Mouse (Mus musculus) mouse embryonic stem cell (cell line): ENCODE measurements around the gene Ccdc175.

ENCODE experiments used
- in situ Hi-C, 2 experiments: fragments of 300-500 bp; cut with MboI; formaldehyde crosslinking; loops; 1 replicate in 1 of 2; 3 replicates in 1 of 2; pipeline ENCODE4 v1.14.3; 2019 to 2020; ENCODE audit warnings: low sequenced_read_pairs in 2 of 2, low pct_unique_long_range_greater_than_20kb in 1 of 2, mixed read lengths in 1 of 2; ENCODE audit not compliant: unreplicated experiment in 1 of 2

Ccdc175 gene

DNA sequence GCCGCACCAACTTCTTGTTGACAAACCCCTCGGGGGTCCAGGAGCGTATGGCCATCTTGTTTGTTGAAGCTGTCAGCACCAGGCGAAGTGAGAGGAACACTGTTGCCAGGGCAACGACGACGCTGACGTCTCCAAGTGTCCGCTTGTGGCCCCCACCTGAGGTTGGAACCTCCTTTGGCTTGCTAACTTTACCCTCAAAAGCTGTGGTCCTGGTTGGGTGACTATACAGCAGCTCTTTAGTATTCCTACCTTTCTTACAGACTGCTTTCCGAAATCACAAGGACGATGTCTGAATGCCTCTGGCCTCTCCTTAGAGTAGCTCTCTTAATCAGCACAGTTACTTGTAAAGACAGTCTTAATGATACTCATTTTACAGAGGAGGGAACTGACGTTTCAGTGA, at the start of gene Ccdc175:
TSS of gene Ccdc175 (minus strand) at position 101 of the 400 bp plus-strand sequence.
- in situ Hi-C loops, result no loop called here

DNA sequence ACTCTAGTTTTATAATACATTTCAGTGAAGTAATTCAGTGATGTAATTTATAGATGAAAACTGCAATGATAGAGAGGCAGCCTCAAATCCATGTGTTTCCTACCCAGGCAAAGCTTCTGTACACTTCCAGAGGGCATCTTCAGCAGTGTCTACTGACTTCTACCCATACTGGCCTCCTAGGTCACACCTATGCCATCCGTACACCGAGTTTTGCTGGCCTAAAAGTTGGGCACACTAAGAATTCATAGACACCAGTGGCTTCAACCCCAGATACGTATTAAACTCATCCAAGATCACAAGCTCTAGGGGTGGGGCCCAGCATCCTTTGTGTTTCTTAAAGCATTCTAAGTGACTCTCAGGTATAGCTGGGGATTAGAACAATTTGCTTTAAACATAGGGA, 49.3 kb upstream of the Ccdc175 start:
- in situ Hi-C loops, result loop anchor here (25.0 kb wide), 2 partner anchors 122 to 472 kb away; no protein-coding TSS in a partner anchor

DNA sequence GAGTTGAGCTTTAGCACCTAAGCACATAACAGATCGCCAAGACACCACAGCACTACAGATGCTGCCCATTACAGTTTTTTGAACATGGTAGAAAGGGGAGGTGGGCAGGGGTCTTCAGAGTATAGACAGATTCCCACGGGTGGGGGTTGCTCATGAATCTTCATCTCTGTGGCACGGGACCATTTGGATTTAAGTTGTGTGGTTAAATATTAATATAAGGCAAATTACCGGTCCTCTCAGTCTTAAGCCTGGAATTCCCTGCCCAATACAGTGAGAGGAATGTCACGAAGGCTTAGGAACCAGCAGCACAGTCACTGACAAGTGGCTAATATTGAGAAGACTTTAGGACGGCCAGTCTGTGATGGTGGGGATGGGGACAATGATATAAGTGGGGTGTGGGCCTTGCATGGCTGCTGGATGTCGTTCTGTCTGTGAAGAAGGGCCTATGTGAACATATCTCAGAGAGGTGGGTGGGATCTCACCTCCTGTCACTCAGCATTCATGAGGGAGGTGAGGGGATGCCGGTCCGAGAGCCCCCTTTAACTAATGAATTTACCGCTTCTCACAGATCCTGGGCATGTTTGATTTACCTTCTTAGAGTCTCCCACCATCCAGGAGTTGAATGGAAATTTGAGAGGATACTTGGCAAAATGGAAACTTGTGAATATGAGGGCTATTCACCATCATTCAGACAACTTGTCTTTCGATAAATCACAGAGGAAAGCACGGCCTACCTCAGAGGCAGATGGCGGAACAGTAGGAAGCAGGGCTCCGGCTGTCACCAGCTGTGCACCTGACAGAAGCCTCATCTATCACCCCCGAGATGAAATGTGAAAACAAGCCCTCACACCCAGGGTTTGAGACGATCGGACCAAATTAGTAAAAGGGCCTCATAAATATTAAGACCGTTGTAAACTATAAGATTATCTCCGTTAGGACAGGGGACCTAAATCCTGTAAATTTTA, 48.3 kb upstream of the Ccdc175 start:
- in situ Hi-C loops, result loop anchor here (25.0 kb wide), 2 partner anchors 121 to 471 kb away; no protein-coding TSS in a partner anchor

DNA sequence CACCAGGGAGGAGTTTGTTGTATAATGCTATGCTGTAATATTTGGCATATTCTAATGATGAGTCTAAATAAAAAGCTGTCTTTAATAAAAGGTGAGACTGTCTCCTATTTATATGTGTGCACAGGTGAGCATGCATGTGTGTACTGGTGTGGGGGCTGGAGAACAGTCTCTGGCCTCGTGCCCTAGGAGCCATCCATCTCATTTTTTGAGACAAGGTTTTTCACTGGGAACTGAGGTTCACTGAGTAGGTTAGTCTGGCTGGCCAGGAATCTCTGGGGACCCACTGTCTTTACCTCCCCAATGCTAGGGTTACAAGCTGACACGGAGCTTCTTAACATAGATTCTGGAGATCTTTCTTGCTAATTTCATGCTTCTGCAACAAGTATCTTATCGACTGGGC, 47.3 kb upstream of the Ccdc175 start:
- in situ Hi-C loops, result loop anchor here (25.0 kb wide), 2 partner anchors 120 to 470 kb away; no protein-coding TSS in a partner anchor

DNA sequence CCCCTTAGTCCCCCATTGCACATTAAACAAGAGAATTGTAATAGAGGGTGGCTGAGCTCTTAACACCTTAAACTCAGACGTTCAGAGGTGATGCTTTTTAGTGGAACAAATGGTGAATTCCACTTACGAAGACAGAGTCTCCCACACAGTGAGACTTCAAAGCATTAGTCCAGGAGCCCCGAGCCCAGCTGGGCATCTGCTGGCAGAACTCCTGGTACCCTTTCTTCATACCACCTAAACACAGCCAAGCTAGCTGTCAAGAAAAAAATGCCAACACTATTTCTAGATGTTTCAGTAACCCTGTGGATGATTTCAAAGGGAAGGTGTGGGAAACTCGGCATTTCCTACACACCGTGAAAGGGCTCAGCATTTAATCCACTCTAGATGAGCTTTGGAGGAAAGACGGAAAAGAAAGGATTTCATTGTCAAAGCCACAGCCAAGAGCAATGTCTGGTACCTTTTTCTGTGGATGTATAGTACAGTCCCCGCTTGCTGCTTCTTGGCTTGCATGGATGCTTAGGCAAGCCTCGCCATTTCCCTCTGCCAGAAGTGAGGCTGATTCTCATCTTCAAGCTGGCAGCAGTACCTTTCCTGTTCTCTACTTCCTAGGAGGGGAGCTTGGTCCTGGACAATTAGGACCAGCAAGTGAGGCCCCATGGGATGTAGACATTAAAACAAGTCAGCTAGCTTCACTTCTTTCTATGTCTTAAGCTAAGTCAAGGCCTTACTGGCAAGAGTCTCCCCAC, 44.8 kb upstream of the Ccdc175 start:
- in situ Hi-C loops, result loop anchor here (25.0 kb wide), 2 partner anchors 117 to 467 kb away; no protein-coding TSS in a partner anchor

DNA sequence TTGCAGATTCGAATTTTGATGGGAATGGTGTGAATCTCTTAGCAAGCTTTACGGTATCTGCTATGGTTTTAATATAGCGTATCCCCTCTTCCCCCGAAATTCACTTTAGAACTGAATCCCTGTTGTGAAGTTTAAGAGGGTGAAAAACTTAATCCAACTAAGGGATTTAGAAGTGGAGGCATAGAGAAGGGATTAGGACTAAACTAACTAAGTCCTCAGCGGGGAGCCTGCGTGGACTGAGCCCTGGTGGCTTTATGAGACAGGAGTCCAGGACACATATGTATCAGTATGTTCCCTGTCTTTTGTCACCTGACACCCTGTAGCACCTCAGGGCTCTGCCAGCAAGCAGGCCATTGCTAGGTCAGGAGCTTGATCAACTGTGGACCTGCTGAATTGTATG, 42.9 kb upstream of the Ccdc175 start:
- in situ Hi-C loops, result loop anchor here (25.0 kb wide), 2 partner anchors 115 to 465 kb away; no protein-coding TSS in a partner anchor

DNA sequence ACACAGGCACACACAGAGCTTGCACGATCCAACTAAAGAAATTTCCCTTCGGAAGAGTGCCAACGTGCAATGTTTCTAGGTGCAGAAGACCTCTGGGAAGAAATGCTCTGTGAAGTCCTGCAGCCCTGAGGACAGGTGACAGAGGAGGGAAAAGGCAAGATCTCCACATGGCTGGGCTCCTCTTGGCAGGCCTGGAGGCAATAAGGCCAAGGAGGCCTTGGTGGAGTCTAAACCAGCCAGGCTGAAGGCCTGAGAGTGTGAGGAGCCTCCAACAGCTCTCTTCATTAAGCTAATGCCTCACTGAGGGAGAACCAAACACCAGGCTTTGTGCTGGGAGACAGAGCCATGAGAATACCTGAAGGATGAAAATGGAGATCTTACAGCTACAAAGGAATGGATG, 40.5 kb upstream of the Ccdc175 start:
- in situ Hi-C loops, result loop anchor here (25.0 kb wide), 2 partner anchors 113 to 463 kb away; no protein-coding TSS in a partner anchor

DNA sequence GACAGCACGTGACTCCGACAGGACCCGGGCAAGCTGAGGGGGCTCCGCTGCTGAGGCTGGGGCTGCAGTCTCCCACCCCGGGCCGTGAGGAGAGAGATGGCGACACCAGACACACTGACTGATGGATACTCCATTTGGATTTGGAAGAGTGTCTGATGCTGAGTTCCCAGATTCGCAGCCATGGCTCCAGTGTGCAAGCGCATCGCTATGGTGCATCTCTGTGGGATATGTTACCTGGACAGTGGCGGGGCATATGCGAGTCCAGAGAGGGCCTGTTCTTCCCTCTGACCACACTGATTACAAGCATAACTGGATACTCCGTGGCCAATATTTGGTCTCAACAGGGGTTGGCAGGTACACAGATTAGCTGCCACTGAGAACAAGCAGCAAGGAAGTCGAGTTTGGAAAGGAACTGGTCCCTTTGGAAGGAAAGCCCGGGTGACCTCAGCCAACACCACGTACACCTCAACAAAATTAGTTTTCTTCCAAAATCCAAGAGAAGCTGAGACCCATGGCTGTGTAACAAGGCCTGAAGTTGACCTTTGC, 38.8 kb upstream of the Ccdc175 start:
- in situ Hi-C loops, result no loop called here

DNA sequence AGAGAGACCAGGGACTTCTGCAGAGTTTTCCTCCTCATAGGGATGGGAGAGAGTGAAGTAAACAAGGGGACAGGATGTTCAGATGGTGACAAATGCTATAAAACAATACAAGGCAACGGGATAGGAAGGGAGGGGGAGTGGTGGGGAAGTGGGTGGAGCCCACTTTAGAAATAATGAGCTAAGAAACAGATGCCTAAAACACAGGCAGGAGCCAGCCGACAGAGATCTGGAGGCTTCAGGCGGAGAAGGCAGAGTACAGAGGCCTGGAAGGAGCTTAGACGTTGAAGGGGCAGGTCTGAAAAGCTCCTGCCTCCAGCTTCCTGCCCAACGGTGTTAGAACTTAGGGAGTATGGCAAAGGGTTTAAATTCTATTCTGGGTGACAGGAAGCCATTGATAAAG, 28.7 kb upstream of the Ccdc175 start:
- in situ Hi-C loops, result no loop called here

DNA sequence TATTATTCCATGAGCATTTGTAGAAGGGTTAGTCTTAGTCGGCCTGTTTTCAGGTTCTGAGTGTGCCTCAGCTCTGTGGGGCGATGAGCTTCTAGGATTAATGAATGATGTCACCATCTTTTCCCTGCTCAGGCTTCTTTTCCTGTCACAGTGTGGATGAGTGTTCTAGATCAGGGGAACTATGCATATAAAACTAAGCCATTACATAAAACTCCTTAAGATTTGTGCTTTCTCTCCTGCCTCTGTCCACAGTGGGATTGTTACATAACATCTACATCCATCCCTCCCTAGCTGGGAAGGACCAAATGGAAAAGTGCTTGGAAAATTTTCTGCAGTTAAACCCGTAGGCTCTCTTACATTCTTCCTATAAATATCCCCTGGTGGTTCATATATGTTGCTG, 16.0 kb upstream of the Ccdc175 start:
- in situ Hi-C loops, result no loop called here

DNA sequence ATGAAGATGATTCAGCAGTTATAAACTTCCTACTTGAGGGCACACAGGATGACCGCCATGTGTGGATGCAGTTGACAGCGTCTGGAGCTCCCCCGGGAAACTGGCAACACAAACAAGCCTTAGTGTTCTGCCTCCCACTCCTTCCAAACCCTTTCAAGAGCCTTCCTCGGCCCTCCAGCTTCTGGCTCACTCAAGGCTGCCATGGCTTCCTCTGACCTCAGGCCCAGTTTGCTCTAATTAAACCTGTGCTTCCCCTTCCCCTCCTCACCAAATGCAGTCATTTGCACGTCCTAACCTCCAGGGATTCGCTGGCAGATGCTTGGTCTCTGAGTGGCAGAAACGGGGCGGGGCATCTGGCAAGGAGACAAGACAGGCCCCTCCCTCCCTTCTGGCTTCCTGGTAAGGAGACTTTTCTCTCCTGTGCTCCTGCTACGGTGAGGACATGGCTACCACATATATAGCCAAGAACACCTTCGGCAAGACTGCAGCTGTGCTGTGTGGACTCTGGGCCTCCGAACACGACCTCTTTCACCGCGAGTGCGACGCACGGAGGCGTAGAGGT, 13.2 kb upstream of the Ccdc175 start:
- in situ Hi-C loops, result no loop called here

DNA sequence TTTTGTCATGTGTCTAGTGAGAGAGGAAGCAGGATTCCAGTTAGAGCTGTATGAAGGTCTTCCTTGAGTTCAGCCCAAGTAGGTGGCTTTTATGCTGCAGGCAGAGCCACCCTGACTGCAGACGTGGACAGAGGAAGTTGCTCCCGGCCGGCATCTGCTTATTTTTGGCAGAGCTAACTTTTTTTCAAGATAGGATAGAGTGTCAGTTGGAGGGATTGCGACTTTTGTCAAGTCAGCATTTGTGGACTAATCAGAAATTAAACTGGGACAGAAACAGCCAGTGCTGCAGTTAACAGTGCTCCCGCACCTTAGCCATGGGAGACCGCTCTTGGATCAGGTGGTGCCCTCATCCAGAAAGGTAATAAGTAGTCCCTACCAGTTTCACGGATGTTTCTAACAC, 12.6 kb upstream of the Ccdc175 start:
- in situ Hi-C loops, result no loop called here

DNA sequence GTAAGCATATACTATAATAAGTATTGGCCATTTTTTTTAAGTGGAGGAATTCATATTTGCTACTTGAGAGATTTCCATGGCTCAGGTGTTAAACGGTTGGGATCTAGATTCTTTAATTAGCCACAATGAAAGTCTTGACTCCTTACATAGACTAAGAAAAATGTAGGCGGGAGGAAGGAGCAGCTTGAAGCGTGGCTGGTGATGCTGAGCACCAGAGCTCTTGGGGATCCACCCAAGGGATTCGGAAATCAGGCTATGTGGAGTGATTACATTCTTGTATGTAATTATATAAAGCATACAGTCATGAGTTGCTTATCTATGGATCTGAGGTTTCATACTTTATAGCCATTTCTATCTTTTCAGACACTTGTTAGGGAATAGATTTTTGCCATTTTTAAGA, 5.3 kb downstream of the Ccdc175 start:
- in situ Hi-C loops, result no loop called here

DNA sequence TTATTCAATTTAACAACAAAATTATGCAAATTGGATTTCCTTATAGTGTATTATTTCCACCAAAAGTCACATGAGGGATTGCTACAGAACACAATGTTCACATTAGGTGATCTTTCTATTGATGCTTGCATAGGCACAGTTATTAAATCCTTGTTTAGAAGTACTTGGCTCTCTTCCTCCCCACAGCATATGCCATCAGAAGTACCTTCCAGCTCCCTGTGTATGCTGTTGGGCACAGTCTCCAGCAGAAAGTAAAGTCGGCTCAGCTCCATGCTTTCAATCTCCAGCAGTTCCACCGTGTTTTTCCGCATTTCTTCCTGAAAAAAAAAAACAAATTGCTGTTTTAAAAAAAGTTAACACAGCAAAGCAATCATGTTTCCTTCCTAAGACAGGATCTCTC, 6.5 kb downstream of the Ccdc175 start:
- in situ Hi-C loops, result no loop called here

DNA sequence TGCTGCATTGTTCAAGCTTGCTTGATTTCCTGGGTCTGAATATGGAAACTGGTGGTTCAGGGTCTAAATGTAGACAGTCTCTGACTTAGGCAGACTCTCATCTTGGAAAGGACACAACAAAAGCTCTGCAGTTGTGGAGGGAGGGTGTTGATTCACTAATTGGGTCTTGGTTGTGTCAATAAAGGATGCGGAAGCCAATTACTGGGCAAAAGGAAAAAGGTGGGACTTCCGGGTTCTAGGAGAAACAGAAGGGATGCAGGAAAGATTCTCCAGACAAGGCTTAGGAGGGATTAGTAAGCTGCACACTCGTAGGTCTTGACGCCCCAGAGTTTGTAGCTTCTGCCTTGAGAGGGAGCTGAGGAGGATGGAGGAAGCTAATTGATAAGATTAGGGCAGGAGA, 26.4 kb downstream of the Ccdc175 start:
- in situ Hi-C loops, result no loop called here

DNA sequence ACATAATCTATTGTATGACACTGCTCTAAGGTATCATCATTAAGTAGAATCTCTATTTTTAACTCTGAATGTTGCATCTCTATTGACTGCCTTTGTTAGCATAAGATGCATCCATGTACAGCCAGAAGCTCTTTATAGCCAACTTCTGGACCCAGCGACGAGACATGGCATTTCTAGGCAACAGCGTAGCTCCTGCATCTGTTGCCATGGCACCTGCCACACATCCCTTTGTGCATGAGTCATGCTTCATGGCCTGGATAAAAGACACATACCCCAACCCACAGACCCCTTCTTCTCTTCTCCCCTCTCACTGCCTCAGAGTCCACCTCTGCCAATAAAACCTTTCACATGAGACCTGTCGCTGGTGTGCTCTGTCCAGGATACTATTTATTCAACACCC, 34.0 kb downstream of the Ccdc175 start:
- in situ Hi-C loops, result no loop called here

DNA sequence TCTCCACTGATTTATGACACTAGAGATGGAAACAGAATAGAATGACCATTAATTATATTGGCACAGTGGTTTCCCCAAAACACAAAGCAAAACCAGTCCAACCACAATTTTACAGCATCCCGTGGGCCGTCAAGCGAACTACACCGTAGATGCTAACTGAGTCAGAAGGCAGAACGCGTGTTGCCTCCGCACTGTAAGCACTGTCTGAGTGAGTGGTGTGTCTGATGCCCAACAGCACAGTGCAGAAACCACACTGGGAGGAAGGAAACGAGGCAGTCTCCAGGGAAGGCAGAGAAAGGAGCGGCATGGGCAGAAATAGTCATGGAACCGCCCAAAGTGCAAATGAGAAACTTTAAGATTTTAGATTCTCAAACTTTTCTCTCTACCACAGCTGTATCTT, 55.6 kb downstream of the Ccdc175 start:
- in situ Hi-C loops, result no loop called here

DNA sequence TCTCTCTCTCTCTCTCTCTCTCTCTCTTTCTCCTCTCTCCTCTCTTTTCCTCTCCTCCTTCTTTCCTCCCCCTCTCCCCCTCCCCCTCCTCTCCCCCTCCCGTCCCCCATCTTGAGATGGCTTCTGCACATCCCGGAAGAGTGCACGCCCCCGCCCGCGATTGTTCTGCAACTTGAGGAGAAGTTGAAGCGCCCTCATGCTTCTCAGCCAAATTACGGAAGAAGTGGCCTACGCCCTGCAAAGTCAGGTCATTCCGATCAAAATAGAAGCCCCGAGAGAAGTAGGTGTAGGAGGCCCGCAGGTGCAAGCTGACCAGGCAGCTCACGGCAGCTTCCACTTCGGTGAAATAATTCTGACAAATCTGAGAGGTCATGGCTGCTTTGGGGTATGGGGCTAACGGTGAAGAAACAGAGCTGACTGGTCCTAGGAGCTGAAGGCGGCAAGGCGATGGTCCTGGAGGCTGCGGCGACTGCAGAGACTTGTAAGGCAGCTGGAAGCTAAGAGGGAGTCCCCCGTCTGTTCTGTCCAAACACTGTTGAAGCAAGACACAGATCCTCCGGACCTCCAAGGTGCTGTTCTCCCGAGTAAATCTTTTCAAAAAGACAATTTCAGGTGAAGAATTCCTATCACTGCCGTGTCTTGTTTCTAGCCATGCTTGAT, 69.0 kb downstream of the Ccdc175 start:
- in situ Hi-C loops, result loop anchor here (25.0 kb wide), 2 partner anchors 121 to 296 kb away; partner anchors contain the start of gene Rtn1 (in 1 of the 2)
